Mouse (Mus musculus) activated CD4-positive, CD25-positive, alpha-beta regulatory T cell, adult 4 months (primary cell): Measurements from ENCODE around the gene Grap2. TPM values are rescaled to one million over a fixed set of nuclear protein-coding genes. Genes with fewer than 3 reads are reported as not detected.

ENCODE experiments used
- ATAC-seq: one replicate; pipeline ENCODE4 v1.8.0; 2017
- polyA plus RNA-seq, 2 experiments: library from polyadenylated mRNA; unstranded; fragments of 100-300 nt; shearing (Covaris generic); gene quantifications; one replicate each; pipeline ENCODE4 v1.2.1; 2017

Grap2 gene
- polyA plus RNA-seq, 2 experiments from 2014 or later: 43.4 to 46.5 TPM

DNA sequence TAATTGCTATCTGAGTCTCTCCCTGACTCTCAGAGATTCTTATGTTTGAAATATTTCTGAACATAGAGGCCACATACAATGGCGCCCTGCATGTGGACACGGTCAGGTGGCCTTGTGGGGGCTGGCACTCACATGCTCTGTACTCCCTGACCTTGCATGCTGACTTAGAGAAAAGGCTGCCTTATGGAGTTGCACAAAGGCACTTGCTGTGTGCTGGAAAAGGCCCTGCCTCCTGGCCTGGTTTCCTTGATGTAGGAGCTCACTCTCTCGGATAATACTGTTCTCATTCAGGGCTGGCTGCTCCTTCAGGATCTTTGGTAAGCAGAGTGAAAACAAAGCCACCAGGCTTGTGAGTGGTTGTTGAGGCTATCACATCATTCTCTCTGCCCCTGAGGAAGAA is 111.6 kb downstream of the Grap2 start:
- ATAC-seq: no peak

- ATAC-seq: no peak
Observed at GRCm38 (mm10) chr15:80684786-80685602, 112.6 kb downstream of the Grap2 start.

- ATAC-seq: no peak
Observed at GRCm38 (mm10) chr15:80685603-80685895, 113.2 kb downstream of the Grap2 start.

GRCm38 (mm10) chr15:80688536-80688935 is 116.1 kb downstream of the Grap2 start:
- no peak for ATAC-seq

DNA sequence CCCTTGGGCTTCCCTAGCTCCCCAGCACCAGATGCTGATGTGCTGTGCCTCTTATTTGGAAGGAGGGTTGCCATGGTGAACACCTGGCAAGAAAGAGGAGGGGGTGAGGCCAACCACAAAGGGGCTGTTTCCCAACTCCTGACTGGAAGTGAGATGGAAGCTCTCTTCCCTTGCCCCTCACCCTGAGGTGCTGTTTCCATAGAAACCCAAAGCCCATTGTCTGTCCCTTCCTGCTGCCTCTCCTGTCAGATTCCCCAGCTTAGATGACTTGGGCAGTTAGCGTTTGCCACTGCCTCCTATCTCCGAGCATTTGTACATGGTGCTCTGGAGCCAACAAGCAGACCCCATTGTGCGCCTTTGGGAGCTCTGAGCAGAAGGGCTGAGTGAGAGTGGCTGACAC is 121.1 kb downstream of the Grap2 start:
- no peak for ATAC-seq

- no peak for ATAC-seq
Observed at GRCm38 (mm10) chr15:80694125-80694910, 121.9 kb downstream of the Grap2 start.

DNA sequence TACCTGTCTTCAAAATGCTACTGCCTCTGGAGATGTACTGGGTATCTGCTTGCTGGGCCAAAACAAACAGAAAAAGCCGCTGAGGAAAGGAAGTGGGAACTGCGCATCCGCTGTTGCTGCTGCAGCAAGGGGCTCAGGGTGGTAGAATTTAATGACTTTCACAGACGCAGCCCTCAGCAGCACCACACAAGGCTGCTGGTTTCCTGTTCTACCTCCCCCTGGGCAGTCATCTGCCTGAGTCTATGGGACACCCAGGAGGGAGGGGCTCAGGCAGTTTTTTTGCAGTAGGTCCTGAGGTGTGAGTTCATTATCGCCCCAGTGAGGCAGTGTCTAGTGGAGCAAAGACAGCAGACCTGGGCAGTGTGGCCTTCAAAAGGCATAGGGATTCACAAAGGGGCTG is 125.2 kb downstream of the Grap2 start:
- ATAC-seq: peak; percentile 99

DNA sequence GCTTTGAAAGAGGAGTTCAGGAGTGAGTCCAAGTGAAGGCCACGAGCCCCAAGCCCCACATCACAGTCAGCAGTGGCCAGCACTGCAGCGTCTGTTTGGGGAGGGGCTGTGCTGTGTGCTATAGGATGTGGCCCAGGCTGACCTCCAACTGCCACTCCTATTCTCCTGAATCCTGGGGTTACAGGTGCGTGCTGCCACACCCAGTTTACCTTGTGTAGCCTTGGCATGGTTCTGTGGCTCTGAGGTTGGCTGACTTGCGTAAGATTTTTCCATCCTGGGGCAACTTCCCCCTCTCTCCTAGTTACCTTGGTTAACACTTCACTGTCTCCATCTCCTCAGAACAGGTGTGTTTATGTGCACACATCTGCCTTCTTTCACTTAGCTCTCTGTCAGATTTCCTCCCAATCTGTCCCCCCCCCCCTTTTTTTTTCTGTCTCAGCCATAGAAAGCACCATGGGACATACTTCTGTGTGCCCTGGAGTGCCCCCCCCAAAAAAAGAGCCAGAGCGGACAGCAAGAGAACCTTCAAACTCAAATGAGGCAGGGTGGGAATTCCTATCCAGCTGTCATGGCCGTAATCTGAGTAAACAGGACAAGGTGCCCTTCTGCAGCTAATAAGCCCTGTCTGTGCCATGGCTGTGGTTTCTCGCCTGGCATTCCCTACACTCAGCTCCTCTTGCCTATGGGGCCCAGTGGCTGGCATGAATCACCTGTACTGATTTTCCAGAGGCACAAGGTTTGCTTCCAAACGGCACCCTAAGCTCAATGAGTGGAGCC is 129.3 kb downstream of the Grap2 start:
- no peak for ATAC-seq

Other genes with a start within 250 kb of the Grap2 start
- under 1 TPM in 1 of 2 experiments, not detected in 1; 0.38 TPM for gene Enthd1, start 7.4 kb upstream of the Grap2 start, polyA plus RNA-seq
- not detected for gene Fam83f, start 99.3 kb downstream of the Grap2 start, polyA plus RNA-seq
- gene Tnrc6b, start 138.7 kb downstream of the Grap2 start, polyA plus RNA-seq: 10 to 100 TPM; 35.6 to 58.6 TPM